In the genomic region with DNA sequence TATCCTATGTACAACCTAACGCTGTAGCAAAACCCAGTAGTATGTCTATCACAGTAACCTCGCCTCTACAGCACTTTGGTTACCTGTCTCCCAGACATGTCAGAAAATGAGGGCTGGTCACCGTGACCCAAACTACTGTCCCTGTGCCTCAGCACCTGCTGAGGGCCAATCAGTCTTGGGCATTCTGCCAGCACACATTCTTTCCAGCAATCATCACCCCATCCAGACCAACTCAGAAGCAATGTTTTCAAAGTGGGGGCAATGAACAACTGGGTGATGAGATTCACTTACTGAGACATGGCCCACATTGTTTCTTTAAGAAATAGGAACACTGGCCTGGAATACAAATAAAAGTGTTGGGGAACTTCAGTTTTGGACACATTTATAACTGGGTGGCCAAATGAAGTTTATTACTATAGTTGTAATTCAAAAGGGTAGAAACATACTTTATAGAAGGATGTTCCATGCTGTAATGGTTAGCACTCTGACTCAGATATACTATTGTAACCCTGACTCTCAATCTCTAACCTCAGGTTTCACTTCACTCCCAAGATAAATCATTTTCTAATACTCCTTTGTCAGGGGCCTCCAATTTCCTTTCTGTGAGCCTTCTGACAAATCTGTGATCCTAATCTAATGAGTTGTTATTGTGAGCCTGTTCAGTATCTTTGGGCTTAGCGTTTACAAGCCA, we compare ENCODE assay signal across 10 mouse cellular contexts. TPM values are rescaled to one million over a fixed set of nuclear protein-coding genes. Genes with fewer than 3 reads are reported as not detected.
DNase-seq lines count a peak whose midpoint lies in the region; ATAC-seq and TF ChIP-seq lines count a peak whose summit lies in the region.
"Had no signal": no experiment of that assay in that cellular context is flagged by ENCODE, and none has a peak within 500 bp of the region (broad histone marks: within the 10 kb centered on the region; RNA-seq: fewer than 3 reads in every experiment).

No protein-coding gene starts in this region.

- no peak overlapping the region for H3K4me2 ChIP-seq in kidney, embryonic 16.5 days (replicated peaks; ENCODE audit: low read depth, low read length)
- H3K4me2 ChIP-seq: liver, embryonic 11.5 days had no signal

- 55% methylated on average over 4 of the region's 4 CpGs for WGBS in kidney, embryonic 16.5 days

- DNase-seq in heart, adult 18-20 months = peak; percentile 25 to 32
- DNase-seq in heart, adult 11 months = no peak
- no peak for DNase-seq in layer of hippocampus, postnatal 36 days
- DNase-seq in thymus, postnatal 4 days = no peak
- no peak for DNase-seq in frontal cortex, postnatal 10 days (ENCODE audit: low spot score in 2 of 2)

- H3K79me3 ChIP-seq in C2C12 (ENCODE audit: low read depth) = peaks cover 87% of the 10 kb centered on the region

- peaks cover 100% of the 10 kb centered on the region for H3K79me2 ChIP-seq in C2C12 (ENCODE audit: control insufficient read depth, insufficient read depth)

- no peak overlapping the region for H3K9ac ChIP-seq in kidney, embryonic 16.5 days (replicated peaks; ENCODE audit: low read length)

- H3K4me3 ChIP-seq in C2C12 (ENCODE audit: insufficient read depth, poor library complexity, severe bottlenecking) = no peak overlapping the region
- H3K4me3 ChIP-seq in kidney, embryonic 16.5 days (ENCODE audit: low read length) = no peak overlapping the region

- H3K27me3 ChIP-seq in C2C12 (ENCODE audit: control insufficient read depth, insufficient read depth, insufficient read length) = no peaks in the 10 kb centered on the region
- H3K27me3 ChIP-seq in kidney, embryonic 16.5 days (ENCODE audit: insufficient read depth, low read length) = no peaks in the 10 kb centered on the region

- no peak overlapping the region for H3K27ac ChIP-seq in kidney, embryonic 16.5 days (ENCODE audit: low read length)

- H3K9me3 ChIP-seq in kidney, embryonic 16.5 days (ENCODE audit: low read length) = no peaks in the 10 kb centered on the region

- peaks cover 54% of the 10 kb centered on the region for H3K4me1 ChIP-seq in kidney, embryonic 16.5 days (ENCODE audit: insufficient read depth, low read length)

- H3ac ChIP-seq in C2C12 (ENCODE audit: control insufficient read depth, insufficient read length, low read depth) = no peak overlapping the region

- ATAC-seq in common myeloid progenitor, adult 5-6 weeks (replicated peaks; ENCODE audit: low read depth, poor library complexity, severe bottlenecking) = 0 out of 2 replicates have a peak, but pooled peaks have one; percentile 20
- peak; percentile 40; the same call in 1 of the 2 replicates for ATAC-seq in kidney, embryonic 16.5 days (ENCODE audit: low FRiP score, low TSS enrichment)
- ATAC-seq: midbrain, embryonic 16.5 days had no signal

- no peaks in the 10 kb centered on the region for H3K36me3 ChIP-seq in C2C12 (ENCODE audit: control insufficient read depth, insufficient read depth)
- H3K36me3 ChIP-seq in kidney, embryonic 16.5 days (ENCODE audit: insufficient read depth, low read length) = no peaks in the 10 kb centered on the region

- TF ChIP-seq CTCF in C2C12 (IDR thresholded peaks at IDR 0.05; ENCODE audit: control insufficient read depth, insufficient read depth, insufficient read length) = no peak

TF ChIP-seq in C2C12, 6 proteins besides CTCF, POLR2A, EP300 and RAD21:
- TF ChIP-seq MAX (IDR thresholded peaks at IDR 0.05) = no peak
- no peak for TF ChIP-seq USF1 (IDR thresholded peaks at IDR 0.05; ENCODE audit: low read depth)
- no peak for TF ChIP-seq FOSL1 (IDR thresholded peaks at IDR 0.05; ENCODE audit: insufficient read depth, low read length, poor library complexity, severe bottlenecking)
- peak; percentile 52 for TF ChIP-seq MYOD1 (IDR thresholded peaks at IDR 0.05; ENCODE audit: control insufficient read depth, insufficient read length, low read depth)

RNA-seq across cellular contexts. Expression of a gene that starts 16.9 kb away (rescaled TPM):
- total RNA-seq in heart, adult 18-20 months (2021) = 10 to 100 TPM; 82.6 to 85.7 TPM
- 47.8 TPM for polyA plus RNA-seq in C2C12 (2012; fragmentation: generic; extraction: Trizol)
- total RNA-seq in common myeloid progenitor, adult 5-6 weeks (2017) = 41.4 and 52.9 TPM in 2 replicates
- 208 and 209 TPM in 2 replicates for polyA plus RNA-seq in kidney, embryonic 16.5 days (2015; fragmentation: Nextera tagmentation; extraction: Ambion mirVana)
- 100 to 1,000 TPM; 111 to 120 TPM for total RNA-seq in layer of hippocampus, postnatal 36 days (2021)

Comparison
In these comparisons a context has a peak if more than half of its experiments do, and no peak if none do; other contexts are left out.
1. DNase-seq: peak in heart, adult 18-20 months (2 of 2); none in heart, adult 11 months (single experiment), layer of hippocampus, postnatal 36 days (0 of 2), thymus, postnatal 4 days (single experiment) and frontal cortex, postnatal 10 days (0 of 2).